Mouse (Mus musculus): ENCODE measurements around the gene Mmrn2. TPM values are rescaled to one million over a fixed set of nuclear protein-coding genes. Genes with fewer than 3 reads are reported as not detected.

Gene Mmrn2
- polyA plus RNA-seq, 1 experiment from 2014 or later: 6.2 TPM

- no peak for DNase-seq (ENCODE audit: extremely low spot score, low spot score)
- WGBS: 90% methylated on average over 8 of the region's 8 CpGs
These were observed 26.3 kb upstream of the Mmrn2 start for GRCm38 (mm10) chr14:34349007-34349406.

GRCm38 (mm10) chr14:34351660-34352059 lies 23.6 kb upstream of the Mmrn2 start:
- Histone ChIP-seq H3K9me3 (no peaks in the 10 kb centered on the region), H3K4me1 (peaks cover 13% of the 10 kb centered on the region), H3K27me3 (ENCODE audit: poor library complexity, severe bottlenecking) (no peaks in the 10 kb centered on the region), H3K27ac (no peak overlapping the region), H3K36me3 (replicated peaks) (no peaks in the 10 kb centered on the region), H3K4me3 (no peak overlapping the region)
- WGBS: 75% methylated on average over 3 of the region's 3 CpGs
- no peak for DNase-seq (ENCODE audit: extremely low spot score, low spot score)

More at GRCm38 (mm10) chr14:34349007-34349406, 26.3 kb upstream of the Mmrn2 start:
- Histone ChIP-seq H3K27ac (no peak overlapping the region), H3K9me3 (no peaks in the 10 kb centered on the region), H3K27me3 (ENCODE audit: poor library complexity, severe bottlenecking) (no peaks in the 10 kb centered on the region), H3K4me1 (peaks cover 12% of the 10 kb centered on the region), H3K36me3 (replicated peaks) (peaks cover 9% of the 10 kb centered on the region), H3K4me3 (no peak overlapping the region)

GRCm38 (mm10) chr14:34352523-34352922 lies 22.7 kb upstream of the Mmrn2 start:
- WGBS: 74% methylated on average over 6 of the region's 6 CpGs
- no peaks in the 10 kb centered on the region for H3K36me3 ChIP-seq (replicated peaks)
- H3K9me3 ChIP-seq: no peaks in the 10 kb centered on the region
- no peak for DNase-seq (ENCODE audit: extremely low spot score, low spot score)
- no peaks in the 10 kb centered on the region for H3K27me3 ChIP-seq (ENCODE audit: poor library complexity, severe bottlenecking)
- H3K27ac ChIP-seq: no peak overlapping the region
- no peak overlapping the region for H3K4me3 ChIP-seq
- peaks cover 13% of the 10 kb centered on the region for H3K4me1 ChIP-seq

DNA sequence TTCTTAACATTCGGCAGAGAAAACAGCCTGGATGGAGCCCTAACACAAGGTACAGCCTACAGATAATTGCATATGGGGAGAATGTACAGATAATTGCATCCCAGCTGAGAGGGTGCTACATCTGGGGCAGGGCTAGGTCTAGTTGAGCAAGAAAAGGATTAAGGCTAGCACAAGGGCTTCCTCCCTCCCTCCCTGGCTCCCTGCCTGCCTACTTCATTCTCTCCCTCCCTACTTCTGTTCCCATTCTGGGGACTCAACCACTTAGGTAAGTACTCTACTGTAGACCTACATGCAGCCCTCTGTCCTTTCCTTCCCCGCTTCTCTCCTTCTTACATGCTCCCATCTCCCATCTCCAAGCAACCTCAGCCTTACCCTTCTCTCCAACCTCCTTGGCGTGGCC lies 21.9 kb upstream of the Mmrn2 start:
- Histone ChIP-seq H3K36me3 (replicated peaks) (no peaks in the 10 kb centered on the region), H3K9me3 (no peaks in the 10 kb centered on the region), H3K4me1 (peaks cover 13% of the 10 kb centered on the region), H3K27ac (no peak overlapping the region), H3K4me3 (no peak overlapping the region), H3K27me3 (ENCODE audit: poor library complexity, severe bottlenecking) (no peaks in the 10 kb centered on the region)
- 92% methylated on average over 3 of the region's 3 CpGs for WGBS
- no peak for DNase-seq (ENCODE audit: extremely low spot score, low spot score)

GRCm38 (mm10) chr14:34354456-34354855 lies 20.8 kb upstream of the Mmrn2 start:
- Histone ChIP-seq H3K27ac (no peak overlapping the region), H3K4me1 (peaks cover 22% of the 10 kb centered on the region), H3K9me3 (no peaks in the 10 kb centered on the region), H3K4me3 (no peak overlapping the region), H3K36me3 (replicated peaks) (no peaks in the 10 kb centered on the region), H3K27me3 (ENCODE audit: poor library complexity, severe bottlenecking) (no peaks in the 10 kb centered on the region)
- DNase-seq (ENCODE audit: extremely low spot score, low spot score): no peak
- WGBS: 86% methylated on average over 4 of the region's 4 CpGs

- Histone ChIP-seq H3K4me1 (peaks cover 22% of the 10 kb centered on the region), H3K27me3 (ENCODE audit: poor library complexity, severe bottlenecking) (no peaks in the 10 kb centered on the region), H3K36me3 (replicated peaks) (no peaks in the 10 kb centered on the region), H3K4me3 (no peak within 1 kb of the TSS), H3K9me3 (no peaks in the 10 kb centered on the region), H3K27ac (0 out of 2 replicates have a peak within 1 kb of the TSS, but pooled peaks have one; percentile 26)
- DNase-seq (ENCODE audit: extremely low spot score, low spot score): no peak
- whole genome bisulfite sequencing: 91% methylated on average over 6 of the region's 6 CpGs
These were observed 20.0 kb upstream of the Mmrn2 start, which contains the start of gene Fam25c for GRCm38 (mm10) chr14:34355301-34355700. Gene Fam25c (minus strand): TSS chr14:34355433.

DNA sequence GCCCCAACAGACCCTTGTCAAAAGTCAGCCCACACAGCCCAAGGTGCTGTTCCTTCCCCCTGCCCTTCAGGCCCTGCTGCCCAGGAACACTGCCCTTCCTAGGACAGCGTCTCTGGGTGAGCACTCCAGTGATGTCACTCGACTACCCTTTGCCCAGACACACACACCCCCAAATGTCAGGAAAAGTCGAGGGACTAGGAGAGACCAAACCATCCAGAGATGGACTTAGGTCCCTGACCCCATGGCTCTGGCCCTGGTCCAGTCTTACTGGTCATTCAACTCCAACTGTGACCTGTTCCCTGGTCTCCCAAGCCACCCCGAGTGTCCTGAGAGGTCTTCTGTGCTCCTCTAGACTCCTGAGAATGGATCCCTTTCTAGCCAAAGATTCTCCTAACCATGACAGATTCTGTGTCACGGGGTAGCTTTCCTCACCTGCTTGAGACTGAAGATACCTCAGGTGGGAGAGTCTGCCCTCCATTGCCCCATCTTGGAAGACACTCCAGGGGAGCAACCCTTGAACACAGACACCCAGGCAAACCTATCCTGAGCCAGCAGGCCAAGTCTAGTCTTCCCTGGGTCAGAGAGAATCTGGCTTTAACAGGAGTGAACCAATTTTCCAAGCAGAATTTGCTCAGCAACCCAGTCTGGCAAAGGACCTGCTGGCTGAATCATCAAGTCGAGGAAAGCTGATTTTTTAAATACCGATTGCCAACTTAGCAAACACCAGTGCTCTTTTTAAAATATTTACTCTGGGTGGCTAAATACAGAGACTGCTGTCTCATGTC lies 17.4 kb upstream of the Mmrn2 start:
- Histone ChIP-seq H3K27me3 (ENCODE audit: poor library complexity, severe bottlenecking) (peaks cover 17% of the 10 kb centered on the region), H3K4me1 (peaks cover 17% of the 10 kb centered on the region), H3K36me3 (replicated peaks) (no peaks in the 10 kb centered on the region), H3K9me3 (no peaks in the 10 kb centered on the region), H3K27ac (no peak overlapping the region), H3K4me3 (no peak overlapping the region)
- WGBS: 82% methylated on average over 7 of the region's 7 CpGs
- no peak for DNase-seq (ENCODE audit: extremely low spot score, low spot score)

GRCm38 (mm10) chr14:34359676-34360244 lies 15.5 kb upstream of the Mmrn2 start:
- 33% methylated on average over 5 of the region's 5 CpGs for WGBS
- Histone ChIP-seq H3K4me3 (no peak overlapping the region), H3K27me3 (ENCODE audit: poor library complexity, severe bottlenecking) (peaks cover 35% of the 10 kb centered on the region), H3K9me3 (no peaks in the 10 kb centered on the region), H3K36me3 (replicated peaks) (no peaks in the 10 kb centered on the region), H3K4me1 (peaks cover 33% of the 10 kb centered on the region), H3K27ac (no peak overlapping the region)
- no peak for DNase-seq (ENCODE audit: extremely low spot score, low spot score)

DNA sequence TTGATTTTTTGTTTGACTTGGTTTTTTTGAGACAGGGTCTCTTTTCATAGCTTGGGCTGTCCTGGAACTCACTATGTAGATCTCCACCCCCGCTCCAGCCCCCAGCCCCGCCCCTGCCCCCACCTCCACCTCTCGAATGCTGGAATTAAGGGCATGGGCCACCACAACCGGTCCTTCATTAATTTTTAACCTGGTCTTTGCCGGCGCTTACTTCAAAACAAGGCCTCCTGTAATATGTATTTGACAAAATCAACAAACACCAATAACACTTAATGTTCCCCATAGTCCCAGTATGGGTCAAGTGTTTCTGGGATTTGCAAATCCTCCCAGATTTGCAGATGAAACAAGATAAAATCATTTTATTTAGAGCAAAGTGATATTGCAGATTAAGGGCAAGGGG lies 15.0 kb upstream of the Mmrn2 start:
- Histone ChIP-seq H3K9me3 (0 out of 2 replicates have a peak, but pooled peaks cover 3% of the 10 kb centered on the region), H3K27ac (no peak overlapping the region), H3K36me3 (replicated peaks) (no peaks in the 10 kb centered on the region), H3K27me3 (ENCODE audit: poor library complexity, severe bottlenecking) (peaks cover 35% of the 10 kb centered on the region), H3K4me3 (no peak overlapping the region), H3K4me1 (peaks cover 28% of the 10 kb centered on the region)
- DNase-seq (ENCODE audit: extremely low spot score, low spot score): no peak
- WGBS: 42% methylated on average over 6 of the region's 6 CpGs

GRCm38 (mm10) chr14:34362135-34362534 lies 13.1 kb upstream of the Mmrn2 start:
- Histone ChIP-seq H3K27ac (no peak overlapping the region), H3K9me3 (0 out of 2 replicates have a peak, but pooled peaks cover 6% of the 10 kb centered on the region), H3K4me1 (peaks cover 27% of the 10 kb centered on the region), H3K4me3 (no peak overlapping the region), H3K36me3 (replicated peaks) (no peaks in the 10 kb centered on the region), H3K27me3 (ENCODE audit: poor library complexity, severe bottlenecking) (peaks cover 35% of the 10 kb centered on the region)
- DNase-seq (ENCODE audit: extremely low spot score, low spot score): no peak
- 77% methylated on average over 4 of the region's 4 CpGs for WGBS

DNA sequence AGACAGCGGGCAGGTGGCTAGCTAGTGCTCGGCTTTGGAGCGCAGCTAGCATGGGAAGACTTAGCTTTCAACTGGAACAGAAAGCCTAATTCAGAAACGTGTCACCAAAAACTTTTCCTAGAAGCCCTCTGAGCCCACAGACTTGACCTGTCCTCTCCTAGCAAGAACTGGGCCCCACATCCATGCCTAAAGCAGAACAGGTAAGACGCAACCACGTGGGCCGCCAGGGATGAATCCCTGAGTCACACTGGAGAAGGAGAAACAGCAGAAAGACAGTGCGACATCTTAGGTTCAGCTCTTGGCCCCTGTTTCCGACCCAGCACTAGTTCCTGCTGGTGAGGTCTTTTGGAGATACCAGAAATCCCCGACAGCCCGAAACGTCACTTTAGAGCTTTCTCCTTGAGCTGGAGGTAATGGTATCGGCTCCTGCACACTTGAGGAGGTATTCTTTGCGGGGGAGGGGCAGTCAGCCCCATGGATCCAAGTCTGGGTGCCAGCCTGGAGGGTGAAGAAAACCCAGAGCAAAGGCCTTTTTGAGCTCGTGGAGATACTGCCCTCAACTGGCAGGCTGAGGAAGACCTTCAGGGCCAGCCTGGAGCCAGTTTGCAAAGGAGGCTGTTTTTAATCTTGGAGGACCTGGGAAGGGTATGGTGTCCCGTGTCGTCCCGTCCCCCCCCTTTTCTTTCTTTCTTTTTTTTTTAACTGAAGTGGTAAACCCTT lies 12.4 kb upstream of the Mmrn2 start:
- peaks cover 35% of the 10 kb centered on the region for H3K27me3 ChIP-seq (ENCODE audit: poor library complexity, severe bottlenecking)
- H3K36me3 ChIP-seq (replicated peaks): no peaks in the 10 kb centered on the region
- 31% methylated on average over 18 of the region's 18 CpGs for WGBS
- peak overlapping the region; percentile 57 for H3K4me3 ChIP-seq
- 0 out of 2 replicates have a peak, but pooled peaks cover 6% of the 10 kb centered on the region for H3K9me3 ChIP-seq
- H3K4me1 ChIP-seq: peaks cover 27% of the 10 kb centered on the region
- peak; percentile 43 for DNase-seq (ENCODE audit: extremely low spot score, low spot score)
- 0 out of 2 replicates have a peak overlapping the region, but pooled peaks have one; percentile 71 for H3K27ac ChIP-seq

- peak overlapping the region; percentile 71 for H3K27ac ChIP-seq
These were observed 11.6 kb upstream of the Mmrn2 start for GRCm38 (mm10) chr14:34363490-34364253.

More at GRCm38 (mm10) chr14:34363490-34364253, 11.6 kb upstream of the Mmrn2 start:
- H3K4me3 ChIP-seq: peak overlapping the region; percentile 57
- H3K27me3 ChIP-seq (ENCODE audit: poor library complexity, severe bottlenecking): peaks cover 35% of the 10 kb centered on the region
- peak; percentile 50 for DNase-seq (ENCODE audit: extremely low spot score, low spot score)
- peaks cover 24% of the 10 kb centered on the region for H3K4me1 ChIP-seq
- H3K9me3 ChIP-seq: 0 out of 2 replicates have a peak, but pooled peaks cover 6% of the 10 kb centered on the region
- H3K36me3 ChIP-seq (replicated peaks): no peaks in the 10 kb centered on the region
- 3% methylated on average over 32 of the region's 32 CpGs for WGBS

Data from forebrain, embryonic 10.5 days (tissue).